Mouse (Mus musculus): ENCODE measurements around the gene Marc1. TPM values are rescaled to one million over a fixed set of nuclear protein-coding genes. Genes with fewer than 3 reads are reported as not detected.

Marc1 gene
- polyA plus RNA-seq, 1 experiment from 2014 or later = 0.32 TPM

GRCm38 (mm10) chr1:184827175-184827701 lies 16.1 kb upstream of the Marc1 start:
- Histone ChIP-seq H3K27ac (replicated peaks) (no peak overlapping the region), H3K4me3 (ENCODE audit: low read depth, low read length) (no peak overlapping the region)
- TF ChIP-seq EP300 (optimal IDR thresholded peaks at IDR 0.05) = no peak
- no peak for TF ChIP-seq CTCF (IDR thresholded peaks at IDR 0.05; ENCODE audit: low read depth)

DNA sequence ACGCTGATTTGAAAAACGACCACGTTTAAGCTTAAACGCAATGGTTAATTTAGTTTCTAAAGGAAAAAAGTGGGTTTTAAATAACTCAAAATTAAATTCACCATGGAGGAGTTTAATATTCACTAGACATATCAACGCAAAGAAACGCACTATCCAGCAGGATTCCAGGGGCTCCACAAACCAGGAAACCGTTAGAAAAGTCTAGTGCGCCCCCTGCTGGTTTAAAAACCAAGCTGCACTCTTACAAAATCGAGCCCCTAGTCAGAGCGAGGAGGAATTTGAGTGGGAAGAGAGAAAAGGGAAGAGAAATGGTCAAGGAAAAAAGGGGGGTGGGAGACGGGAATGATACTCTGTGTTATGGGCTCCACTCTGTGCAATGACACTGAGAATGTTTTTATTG lies 14.0 kb upstream of the Marc1 start:
- Histone ChIP-seq H3K4me1 (replicated peaks; ENCODE audit: control insufficient read depth, insufficient read depth) (no peaks in the 10 kb centered on the region), H3K27ac (replicated peaks) (no peak overlapping the region), H3K36me3 (ENCODE audit: control insufficient read depth, insufficient read depth, low read length) (peaks cover 10% of the 10 kb centered on the region), H3K27me3 (ENCODE audit: control insufficient read depth, insufficient read depth, low read length) (no peaks in the 10 kb centered on the region), H3K4me2 (replicated peaks; ENCODE audit: low read depth) (no peak overlapping the region), H3K4me3 (ENCODE audit: low read depth, low read length) (no peak overlapping the region), H3K9me3 (ENCODE audit: control insufficient read depth, low read length) (no peaks in the 10 kb centered on the region), H3K9ac (ENCODE audit: low read length) (no peak overlapping the region)
- DNase-seq (ENCODE audit: low spot score) = peak; percentile 44
- TF ChIP-seq EP300 (optimal IDR thresholded peaks at IDR 0.05) (no peak), CTCF (IDR thresholded peaks at IDR 0.05; ENCODE audit: low read depth) (peak; percentile 80)
- WGBS = 26% methylated on average over 11 of the region's 11 CpGs
- no peak for ATAC-seq (ENCODE audit: low FRiP score, low TSS enrichment)

More at GRCm38 (mm10) chr1:184827175-184827701, 16.1 kb upstream of the Marc1 start:
- no peaks in the 10 kb centered on the region for H3K9me3 ChIP-seq (ENCODE audit: control insufficient read depth, low read length)
- no peaks in the 10 kb centered on the region for H3K4me1 ChIP-seq (replicated peaks; ENCODE audit: control insufficient read depth, insufficient read depth)
- DNase-seq (ENCODE audit: low spot score) (peak; percentile 46), ATAC-seq (ENCODE audit: low FRiP score, low TSS enrichment) (0 out of 2 replicates have a peak, but pooled peaks have one; percentile 6)
- 32% methylated on average over 23 of the region's 23 CpGs for WGBS
- H3K4me2 ChIP-seq (replicated peaks; ENCODE audit: low read depth) = no peak overlapping the region; the same call in 1 of the 2 replicates
- peaks cover 11% of the 10 kb centered on the region for H3K36me3 ChIP-seq (ENCODE audit: control insufficient read depth, insufficient read depth, low read length)
- H3K9ac ChIP-seq (ENCODE audit: low read length) = no peak overlapping the region
- no peaks in the 10 kb centered on the region for H3K27me3 ChIP-seq (ENCODE audit: control insufficient read depth, insufficient read depth, low read length)

DNA sequence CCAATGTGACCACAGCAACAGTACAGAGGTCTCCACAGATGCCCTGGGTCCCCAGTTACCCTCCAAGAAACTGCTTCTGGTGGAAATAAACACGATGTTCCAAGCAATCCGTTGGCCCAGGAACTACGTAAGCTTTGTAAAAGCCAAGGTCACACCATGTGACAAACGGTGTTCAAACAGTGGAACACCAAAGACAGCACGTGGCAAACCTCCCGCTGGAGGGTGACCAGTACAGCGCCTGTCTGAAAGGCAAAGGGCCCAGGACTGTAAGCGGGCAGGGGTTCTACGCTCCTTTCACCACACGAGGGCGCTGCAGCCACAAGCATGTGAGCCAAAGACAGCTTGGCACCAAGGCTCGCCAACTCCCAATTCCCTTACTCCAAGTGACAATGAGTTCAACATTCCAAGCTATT lies 13.3 kb upstream of the Marc1 start:
- DNase-seq (ENCODE audit: low spot score) (peak; percentile 95), ATAC-seq (ENCODE audit: low FRiP score, low TSS enrichment) (peak; percentile 94)
- H3K27ac ChIP-seq (replicated peaks) = no peak overlapping the region
- no peak overlapping the region for H3K4me2 ChIP-seq (replicated peaks; ENCODE audit: low read depth)
- TF ChIP-seq CTCF (IDR thresholded peaks at IDR 0.05; ENCODE audit: low read depth) = peak; percentile 97
- no peak for TF ChIP-seq EP300 (optimal IDR thresholded peaks at IDR 0.05)
- peaks cover 12% of the 10 kb centered on the region; the same call in 1 of the 2 replicates for H3K36me3 ChIP-seq (ENCODE audit: control insufficient read depth, insufficient read depth, low read length)
- no peaks in the 10 kb centered on the region for H3K9me3 ChIP-seq (ENCODE audit: control insufficient read depth, low read length)
- H3K9ac ChIP-seq (ENCODE audit: low read length) = no peak overlapping the region
- 4% methylated on average over 12 of the region's 12 CpGs for WGBS
- no peaks in the 10 kb centered on the region for H3K4me1 ChIP-seq (replicated peaks; ENCODE audit: control insufficient read depth, insufficient read depth)
- no peaks in the 10 kb centered on the region for H3K27me3 ChIP-seq (ENCODE audit: control insufficient read depth, insufficient read depth, low read length)
- no peak overlapping the region for H3K4me3 ChIP-seq (ENCODE audit: low read depth, low read length)

GRCm38 (mm10) chr1:184822678-184823077 lies 11.6 kb upstream of the Marc1 start:
- no peak overlapping the region for H3K9ac ChIP-seq (ENCODE audit: low read length)
- peaks cover 12% of the 10 kb centered on the region for H3K36me3 ChIP-seq (ENCODE audit: control insufficient read depth, insufficient read depth, low read length)
- DNase-seq (ENCODE audit: low spot score) = no peak
- no peak overlapping the region for H3K4me2 ChIP-seq (replicated peaks; ENCODE audit: low read depth)
- no peaks in the 10 kb centered on the region for H3K9me3 ChIP-seq (ENCODE audit: control insufficient read depth, low read length)
- no peaks in the 10 kb centered on the region for H3K4me1 ChIP-seq (replicated peaks; ENCODE audit: control insufficient read depth, insufficient read depth)
- TF ChIP-seq CTCF (IDR thresholded peaks at IDR 0.05; ENCODE audit: low read depth) (no peak), EP300 (optimal IDR thresholded peaks at IDR 0.05) (no peak)
- WGBS = 22% methylated on average over 11 of the region's 11 CpGs
- H3K27ac ChIP-seq (replicated peaks) = 0 out of 2 replicates have a peak overlapping the region, but pooled peaks have one; percentile 20
- H3K27me3 ChIP-seq (ENCODE audit: control insufficient read depth, insufficient read depth, low read length) = no peaks in the 10 kb centered on the region
- no peak overlapping the region for H3K4me3 ChIP-seq (ENCODE audit: low read depth, low read length)
- ATAC-seq (ENCODE audit: low FRiP score, low TSS enrichment) = peak; percentile 13; the same call in 1 of the 2 replicates

- H3K4me3 ChIP-seq (ENCODE audit: low read depth, low read length) = no peak overlapping the region
- no peak for ATAC-seq (ENCODE audit: low FRiP score, low TSS enrichment)
- H3K9me3 ChIP-seq (ENCODE audit: control insufficient read depth, low read length) = no peaks in the 10 kb centered on the region
- TF ChIP-seq CTCF (IDR thresholded peaks at IDR 0.05; ENCODE audit: low read depth) = peak; percentile 47
- no peak for TF ChIP-seq EP300 (optimal IDR thresholded peaks at IDR 0.05)
- DNase-seq (ENCODE audit: low spot score) = no peak
- no peak overlapping the region for H3K4me2 ChIP-seq (replicated peaks; ENCODE audit: low read depth)
- 84% methylated on average over 6 of the region's 6 CpGs for WGBS
- H3K27ac ChIP-seq (replicated peaks) = no peak overlapping the region
- no peaks in the 10 kb centered on the region for H3K27me3 ChIP-seq (ENCODE audit: control insufficient read depth, insufficient read depth, low read length)
- H3K9ac ChIP-seq (ENCODE audit: low read length) = no peak overlapping the region
- peaks cover 11% of the 10 kb centered on the region for H3K36me3 ChIP-seq (ENCODE audit: control insufficient read depth, insufficient read depth, low read length)
- no peaks in the 10 kb centered on the region for H3K4me1 ChIP-seq (replicated peaks; ENCODE audit: control insufficient read depth, insufficient read depth)
Measured at GRCm38 (mm10) chr1:184817768-184818167, 6.7 kb upstream of the Marc1 start.

GRCm38 (mm10) chr1:184811716-184812250 lies 670 bp upstream of the Marc1 start:
- Histone ChIP-seq H3K27ac (replicated peaks) (no peak overlapping the region), H3K9ac (ENCODE audit: low read length) (no peak overlapping the region)

More at GRCm38 (mm10) chr1:184811716-184812250, 670 bp upstream of the Marc1 start:
- DNase-seq (ENCODE audit: low spot score) = no peak
- Histone ChIP-seq H3K4me2 (replicated peaks; ENCODE audit: low read depth) (no peak overlapping the region), H3K36me3 (ENCODE audit: control insufficient read depth, insufficient read depth, low read length) (0 out of 2 replicates have a peak, but pooled peaks cover 2% of the 10 kb centered on the region), H3K27me3 (ENCODE audit: control insufficient read depth, insufficient read depth, low read length) (no peaks in the 10 kb centered on the region), H3K4me3 (ENCODE audit: low read depth, low read length) (no peak overlapping the region), H3K9me3 (ENCODE audit: control insufficient read depth, low read length) (no peaks in the 10 kb centered on the region), H3K4me1 (replicated peaks; ENCODE audit: control insufficient read depth, insufficient read depth) (0 out of 2 replicates have a peak, but pooled peaks cover 3% of the 10 kb centered on the region)
- ATAC-seq (ENCODE audit: low FRiP score, low TSS enrichment) = no peak
- no peak for TF ChIP-seq EP300 (optimal IDR thresholded peaks at IDR 0.05)
- no peak for TF ChIP-seq CTCF (IDR thresholded peaks at IDR 0.05; ENCODE audit: low read depth)
- 68% methylated on average over 8 of the region's 8 CpGs for WGBS

All from stomach, postnatal 0 days (tissue).